Mouse (Mus musculus) forebrain, embryonic 14.5 days (tissue): ENCODE measurements around the gene Slc36a1. TPM values are rescaled to one million over a fixed set of nuclear protein-coding genes. Genes with fewer than 3 reads are reported as not detected.

ENCODE experiments used
- ATAC-seq: fragments of 200-750 bp; cut with Nextera tagmentation; 2 replicates; pipeline ENCODE4 v1.8.0; 2017; ENCODE audit warnings: mild to moderate bottlenecking, moderate library complexity
- DNase-seq: peaks from one replicate; pipeline ENCODE4 v3.0.0-alpha.2; 2015; ENCODE audit warnings: low spot score
- H3K27ac ChIP-seq: fragments of 300-500 bp; sonication (generic); 2 replicates; pipeline ENCODE4 v1.5.1; 2014; ENCODE audit warnings: low read depth, mild to moderate bottlenecking, control low read depth, low read length, moderate library complexity
- H3K27me3 ChIP-seq: fragments of 300-500 bp; sonication (generic); replicated peaks from 2 replicates; pipeline ENCODE4 v1.6.1; 2014; ENCODE audit warnings: low read length, control low read depth, mixed read lengths; ENCODE audit not compliant: control insufficient read depth, insufficient read depth
- H3K36me3 ChIP-seq: fragments of 300-500 bp; sonication (generic); 2 replicates; pipeline ENCODE4 v1.6.1; 2014; ENCODE audit warnings: low read length, control low read depth; ENCODE audit not compliant: control insufficient read depth, insufficient read depth
- H3K4me1 ChIP-seq: fragments of 300-500 bp; sonication (generic); 2 replicates; pipeline ENCODE4 v1.6.1; 2014; ENCODE audit warnings: antibody characterized with exemption, low read length, control low read depth; ENCODE audit not compliant: control insufficient read depth, insufficient read depth
- H3K4me2 ChIP-seq: fragments of 300-500 bp; sonication (generic); 2 replicates; pipeline ENCODE4 v1.6.1; 2014; ENCODE audit warnings: mild to moderate bottlenecking, control low read depth, low read length
- H3K4me3 ChIP-seq: fragments of 300-500 bp; sonication (generic); 2 replicates; pipeline ENCODE4 v1.5.1; 2014; ENCODE audit warnings: low read depth, low read length, control low read depth
- H3K9ac ChIP-seq: fragments of 300-500 bp; sonication (generic); 2 replicates; pipeline ENCODE4 v1.6.1; 2014; ENCODE audit warnings: mild to moderate bottlenecking, low read length, control low read depth, moderate library complexity
- H3K9me3 ChIP-seq: fragments of 300-500 bp; sonication (generic); replicated peaks from 2 replicates; pipeline ENCODE4 v1.6.1; 2016; ENCODE audit warnings: low read length, control low read depth, mixed read lengths; ENCODE audit not compliant: control insufficient read depth
- WGBS: fragments of 180-500 bp; shearing (Covaris S2); extraction: QIAGEN DNeasy Blood & Tissue Kit; methylation state at CpG from one replicate; pipeline ENCODE4 v1.1.7; 2014; 5-methylcytosine and 5-hydroxymethylcytosine counted together
- polyA plus RNA-seq: library from polyadenylated mRNA; unstranded; fragments of >200 nt; fragmentation: Nextera tagmentation; extraction: Ambion mirVana; gene quantifications from 2 replicates; pipeline ENCODE4 v1.2.1, GENCODE M21; 2014

Slc36a1 gene
- polyA plus RNA-seq, 1 experiment from 2014 or later, result 1.8 TPM

DNA sequence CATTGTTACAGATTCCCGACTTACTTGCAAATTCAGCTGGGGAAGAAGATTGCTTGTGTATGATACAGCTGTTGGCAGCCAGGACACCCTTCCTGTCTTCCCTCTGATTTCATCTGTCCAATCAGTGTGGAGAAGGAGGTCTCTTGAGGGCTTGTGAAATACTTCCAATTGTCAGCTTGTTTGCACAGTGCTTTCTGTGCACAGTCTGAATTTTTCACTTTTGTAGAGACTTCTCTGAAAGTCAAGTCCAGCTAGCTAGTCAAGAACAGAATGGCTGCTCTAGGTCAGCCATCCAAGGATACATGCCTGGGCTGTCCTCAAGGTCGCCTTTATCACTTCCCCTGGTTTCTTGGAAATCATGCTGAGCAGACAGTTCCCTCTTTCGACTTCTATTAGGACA, 10.8 kb downstream of the Slc36a1 start:
- Histone ChIP-seq H3K27me3 (no peaks in the 10 kb centered on the region), H3K4me3 (no peak overlapping the region), H3K27ac (no peak overlapping the region), H3K36me3 (peaks cover 14% of the 10 kb centered on the region), H3K9ac (no peak overlapping the region), H3K4me2 (no peak overlapping the region), H3K9me3 (no peaks in the 10 kb centered on the region), H3K4me1 (no peaks in the 10 kb centered on the region)
- ATAC-seq, result no peak
- no peak for DNase-seq
- WGBS, result 79% methylated on average over 3 of the region's 3 CpGs

DNA sequence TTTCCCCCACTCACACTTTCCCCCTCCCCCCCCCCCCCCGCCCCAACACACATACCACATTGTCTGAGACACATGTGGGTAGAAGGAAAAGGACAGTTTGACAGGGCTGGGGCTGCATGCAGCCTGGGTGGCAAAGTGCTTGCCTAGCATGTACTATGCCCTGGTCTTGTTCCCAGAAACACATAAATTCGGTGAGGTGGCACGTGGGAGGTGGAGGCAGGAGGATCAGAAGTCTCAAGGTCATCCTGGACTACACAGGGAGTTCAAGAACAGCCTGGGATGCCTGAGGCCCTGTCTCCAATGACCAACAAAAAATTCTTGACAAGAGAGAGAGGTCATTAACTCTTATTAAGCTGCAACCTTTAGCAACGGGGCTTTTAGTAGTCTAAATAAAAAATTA, 11.9 kb downstream of the Slc36a1 start:
- 87% methylated on average over 3 of the region's 4 CpGs for WGBS
- no peaks in the 10 kb centered on the region for H3K4me1 ChIP-seq
- ATAC-seq (no peak), DNase-seq (no peak)
- H3K27me3 ChIP-seq, result no peaks in the 10 kb centered on the region
- H3K4me3 ChIP-seq, result no peak overlapping the region
- H3K4me2 ChIP-seq, result no peak overlapping the region
- peaks cover 21% of the 10 kb centered on the region for H3K36me3 ChIP-seq
- no peak overlapping the region for H3K9ac ChIP-seq
- no peaks in the 10 kb centered on the region for H3K9me3 ChIP-seq
- H3K27ac ChIP-seq, result no peak overlapping the region

DNA sequence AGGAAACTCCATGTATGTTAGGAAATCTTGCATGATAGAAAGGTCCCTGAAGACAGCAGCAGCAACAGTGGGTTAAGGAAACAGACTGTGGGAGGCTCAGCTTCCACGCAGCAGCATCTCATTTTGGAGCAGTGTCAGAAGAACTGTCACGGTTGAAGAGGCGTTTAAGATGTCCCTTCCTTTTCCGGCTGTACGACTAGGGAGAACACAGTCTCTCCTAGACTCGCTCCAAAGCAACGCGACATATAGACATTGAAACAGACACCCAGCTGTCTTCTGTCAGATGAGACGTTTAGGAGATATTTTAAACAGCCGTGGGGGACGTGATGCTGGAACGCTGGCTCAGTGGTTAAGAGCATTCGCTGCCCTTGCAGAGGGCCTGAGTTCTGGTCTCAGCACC, 12.7 kb downstream of the Slc36a1 start:
- H3K4me1 ChIP-seq, result no peaks in the 10 kb centered on the region
- DNase-seq, result no peak
- H3K4me2 ChIP-seq, result no peak overlapping the region
- no peak overlapping the region for H3K27ac ChIP-seq
- 89% methylated on average over 13 of the region's 13 CpGs for WGBS
- no peaks in the 10 kb centered on the region for H3K9me3 ChIP-seq
- no peak for ATAC-seq
- H3K27me3 ChIP-seq, result no peaks in the 10 kb centered on the region
- peaks cover 29% of the 10 kb centered on the region for H3K36me3 ChIP-seq
- H3K4me3 ChIP-seq, result no peak overlapping the region
- no peak overlapping the region for H3K9ac ChIP-seq

- Histone ChIP-seq H3K4me3 (no peak overlapping the region), H3K4me1 (no peaks in the 10 kb centered on the region), H3K9ac (no peak overlapping the region), H3K9me3 (no peaks in the 10 kb centered on the region), H3K36me3 (peaks cover 35% of the 10 kb centered on the region), H3K27ac (no peak overlapping the region), H3K27me3 (no peaks in the 10 kb centered on the region), H3K4me2 (no peak overlapping the region)
- DNase-seq (no peak), ATAC-seq (no peak)
- WGBS, result 85% methylated on average over 4 of the region's 4 CpGs
Observed at GRCm38 (mm10) chr11:55217418-55217817, 13.3 kb downstream of the Slc36a1 start.

DNA sequence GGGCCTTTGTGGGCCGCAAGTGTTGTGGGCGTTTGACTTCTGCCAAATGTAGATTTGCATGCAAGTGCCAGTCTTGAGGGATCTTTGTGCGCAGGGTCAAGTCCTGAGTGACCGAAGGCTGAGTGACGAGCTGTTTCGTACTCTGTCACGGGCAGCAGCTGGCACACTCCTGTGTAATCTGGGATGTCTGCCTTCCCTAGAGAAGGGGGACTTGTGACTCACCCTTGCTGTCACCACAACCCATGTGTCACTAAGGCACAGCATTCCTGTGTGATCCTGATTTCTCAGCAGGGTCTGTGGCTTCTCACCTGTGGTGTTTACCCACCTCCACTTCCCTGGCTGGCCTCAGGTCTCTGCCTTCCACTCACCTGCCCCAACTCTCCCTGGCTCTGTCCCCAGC, 13.7 kb downstream of the Slc36a1 start:
- no peaks in the 10 kb centered on the region for H3K9me3 ChIP-seq
- WGBS, result 98% methylated on average over 7 of the region's 7 CpGs
- H3K27ac ChIP-seq, result no peak overlapping the region
- no peak for ATAC-seq
- no peak overlapping the region for H3K4me2 ChIP-seq
- H3K9ac ChIP-seq, result no peak overlapping the region
- H3K4me3 ChIP-seq, result no peak overlapping the region
- H3K36me3 ChIP-seq, result peaks cover 36% of the 10 kb centered on the region
- no peaks in the 10 kb centered on the region for H3K27me3 ChIP-seq
- no peak for DNase-seq
- H3K4me1 ChIP-seq, result no peaks in the 10 kb centered on the region

DNA sequence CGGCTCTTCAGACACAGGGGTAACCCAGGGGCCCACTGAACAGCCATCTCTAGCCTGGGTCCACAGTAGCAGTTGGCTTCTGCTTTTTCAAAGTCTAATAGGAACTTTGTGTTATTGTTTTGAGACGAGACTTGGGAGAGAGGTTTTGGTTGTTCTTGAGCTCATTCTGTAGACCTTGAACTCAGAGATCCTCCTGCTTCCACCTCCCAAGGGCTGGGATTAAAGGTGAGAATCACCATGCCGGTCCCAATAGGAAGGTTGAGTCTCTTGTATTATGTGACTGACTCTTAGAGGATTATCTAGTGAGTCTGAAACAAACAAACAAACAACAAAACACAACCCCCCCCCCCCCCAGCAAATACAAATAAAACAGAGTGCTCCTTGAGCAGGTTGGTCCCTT, 14.3 kb downstream of the Slc36a1 start:
- H3K4me1 ChIP-seq, result no peaks in the 10 kb centered on the region
- no peak overlapping the region for H3K9ac ChIP-seq
- WGBS, result 90% methylated on average over 3 of the region's 3 CpGs
- H3K27ac ChIP-seq, result no peak overlapping the region
- no peak overlapping the region for H3K4me3 ChIP-seq
- H3K9me3 ChIP-seq, result no peaks in the 10 kb centered on the region
- no peak overlapping the region for H3K4me2 ChIP-seq
- peaks cover 38% of the 10 kb centered on the region for H3K36me3 ChIP-seq
- ATAC-seq, result no peak
- DNase-seq, result no peak
- H3K27me3 ChIP-seq, result no peaks in the 10 kb centered on the region

- H3K4me1 ChIP-seq, result no peaks in the 10 kb centered on the region
- no peak overlapping the region for H3K4me2 ChIP-seq
- 87% methylated on average over 7 of the region's 7 CpGs for whole genome bisulfite sequencing
- H3K4me3 ChIP-seq, result no peak overlapping the region
- DNase-seq (no peak), ATAC-seq (no peak)
- no peak overlapping the region for H3K9ac ChIP-seq
- no peak overlapping the region for H3K27ac ChIP-seq
- no peaks in the 10 kb centered on the region for H3K9me3 ChIP-seq
- peaks cover 62% of the 10 kb centered on the region for H3K36me3 ChIP-seq
- no peaks in the 10 kb centered on the region for H3K27me3 ChIP-seq
Observed at GRCm38 (mm10) chr11:55221306-55221705, 17.2 kb downstream of the Slc36a1 start.

- H3K36me3 ChIP-seq, result peaks cover 24% of the 10 kb centered on the region
- H3K9ac ChIP-seq, result no peak overlapping the region
- DNase-seq, result no peak
- H3K4me2 ChIP-seq, result no peak overlapping the region
- H3K27me3 ChIP-seq, result no peaks in the 10 kb centered on the region
- no peak overlapping the region for H3K27ac ChIP-seq
- no peaks in the 10 kb centered on the region for H3K4me1 ChIP-seq
- H3K9me3 ChIP-seq, result no peaks in the 10 kb centered on the region
- ATAC-seq, result no peak
- 93% methylated on average over 6 of the region's 6 CpGs for WGBS
- H3K4me3 ChIP-seq, result no peak overlapping the region
Observed at GRCm38 (mm10) chr11:55231034-55231433, 26.9 kb downstream of the Slc36a1 start.

DNA sequence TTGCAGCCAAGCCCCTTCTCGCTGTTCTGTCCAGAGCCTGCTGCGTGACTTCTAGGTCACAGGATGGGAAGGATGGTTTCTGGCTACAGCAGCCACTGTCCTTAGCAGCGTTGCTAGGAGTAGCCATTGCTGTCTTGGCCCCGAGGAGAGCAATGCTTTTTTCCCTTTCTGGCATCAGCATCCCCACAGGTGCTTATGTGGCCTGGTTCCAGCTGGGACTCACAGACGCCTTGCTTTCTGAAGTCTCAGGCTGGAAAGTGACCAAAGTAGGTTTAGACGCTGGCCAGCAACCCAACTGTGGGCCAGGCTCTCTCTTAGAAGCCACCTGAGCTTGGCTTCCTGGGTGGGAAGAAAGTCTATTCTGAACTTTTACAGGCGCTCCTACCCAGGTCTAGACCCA, 30.1 kb downstream of the Slc36a1 start:
- Histone ChIP-seq H3K4me2 (no peak overlapping the region), H3K4me3 (no peak overlapping the region), H3K27me3 (no peaks in the 10 kb centered on the region), H3K27ac (no peak overlapping the region), H3K9me3 (no peaks in the 10 kb centered on the region), H3K36me3 (peaks cover 16% of the 10 kb centered on the region; the same call in 1 of the 2 replicates), H3K4me1 (no peaks in the 10 kb centered on the region), H3K9ac (no peak overlapping the region)
- DNase-seq, result no peak
- ATAC-seq, result no peak
- WGBS, result 93% methylated on average over 7 of the region's 7 CpGs
